Mouse (Mus musculus): ENCODE data around the gene Mrm2. TPM values are rescaled to one million over a fixed set of nuclear protein-coding genes. Genes with fewer than 3 reads are reported as not detected.
A peak's percentile ranks its signal among the peaks of the same experiment; 100 is the strongest.
"Not testable (repeated sequence)": the region's sequence is repeated elsewhere in the genome, so short reads cannot be mapped to it uniquely, and the experiment has no call there.

The Mrm2 gene
- total and polyA plus RNA-seq, 3 experiments: 10.9 to 12.5 (median 11.0) TPM

- H3K4me3 ChIP-seq: no peak overlapping the region
- TF ChIP-seq CTCF (IDR thresholded peaks at IDR 0.05) (no peak), POLR2A (IDR thresholded peaks at IDR 0.05; ENCODE audit: insufficient read depth, low read depth, low read length) (no peak), EP300 (IDR thresholded peaks at IDR 0.05; ENCODE audit: insufficient read depth, low read depth, low read length) (no peak)
- H3K79me2 ChIP-seq (replicated peaks; ENCODE audit: control insufficient read depth, insufficient read depth, low read length): peaks cover 2% of the 10 kb centered on the region; the same call in 1 of the 2 replicates
- intact Hi-C loops (cut with DNase I): no loop called here
- peaks cover 8% of the 10 kb centered on the region for H3K4me1 ChIP-seq (ENCODE audit: control insufficient read depth, insufficient read depth, low read length)
- H3K9ac ChIP-seq (ENCODE audit: low read depth, low read length): no peak overlapping the region; the same call in 1 of the 2 replicates
- no peaks in the 10 kb centered on the region for H3K27me3 ChIP-seq (ENCODE audit: control insufficient read depth, insufficient read depth, low read length)
- 46% methylated on average over 3 of the region's 3 CpGs for WGBS
- no peaks in the 10 kb centered on the region for H3K36me3 ChIP-seq (ENCODE audit: control insufficient read depth, insufficient read depth, low read length)
- no peak for DNase-seq
- H3K27ac ChIP-seq: no peak overlapping the region
These were observed 42.5 kb upstream of the Mrm2 start for GRCm38 (mm10) chr5:140374226-140374625.

DNA sequence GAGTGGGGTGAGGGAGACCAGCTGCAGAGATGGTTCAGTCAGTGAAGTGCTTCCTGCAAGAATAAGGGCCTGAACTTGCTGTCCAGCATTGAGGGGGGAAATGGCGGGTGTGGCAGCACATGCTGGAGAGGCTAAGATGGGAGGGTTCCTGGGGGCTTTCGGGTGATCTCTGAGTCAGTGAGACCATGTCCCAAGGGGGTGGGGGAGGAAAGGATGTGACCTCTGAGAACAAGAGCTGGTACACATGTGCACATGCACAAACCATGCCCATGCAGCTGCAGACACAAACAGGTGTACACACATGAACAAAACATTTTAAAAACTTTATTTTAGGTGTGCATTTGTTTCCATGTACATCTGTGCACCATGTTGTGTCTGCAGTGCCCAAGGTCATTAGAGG lies 42.0 kb upstream of the Mrm2 start:
- H3K9ac ChIP-seq (ENCODE audit: low read depth, low read length): no peak overlapping the region
- DNase-seq: no peak
- H3K36me3 ChIP-seq (ENCODE audit: control insufficient read depth, insufficient read depth, low read length): no peaks in the 10 kb centered on the region
- no peak for TF ChIP-seq CTCF (IDR thresholded peaks at IDR 0.05)
- no peak for TF ChIP-seq EP300 (IDR thresholded peaks at IDR 0.05; ENCODE audit: insufficient read depth, low read depth, low read length)
- TF ChIP-seq POLR2A (IDR thresholded peaks at IDR 0.05; ENCODE audit: insufficient read depth, low read depth, low read length): no peak
- no peak overlapping the region for H3K4me3 ChIP-seq
- intact Hi-C loops (cut with DNase I): no loop called here
- H3K79me2 ChIP-seq (replicated peaks; ENCODE audit: control insufficient read depth, insufficient read depth, low read length): peaks cover 2% of the 10 kb centered on the region; the same call in 1 of the 2 replicates
- H3K4me1 ChIP-seq (ENCODE audit: control insufficient read depth, insufficient read depth, low read length): peaks cover 8% of the 10 kb centered on the region
- H3K27me3 ChIP-seq (ENCODE audit: control insufficient read depth, insufficient read depth, low read length): no peaks in the 10 kb centered on the region
- H3K27ac ChIP-seq: no peak overlapping the region
- 54% methylated on average over 2 of the region's 2 CpGs for WGBS

DNA sequence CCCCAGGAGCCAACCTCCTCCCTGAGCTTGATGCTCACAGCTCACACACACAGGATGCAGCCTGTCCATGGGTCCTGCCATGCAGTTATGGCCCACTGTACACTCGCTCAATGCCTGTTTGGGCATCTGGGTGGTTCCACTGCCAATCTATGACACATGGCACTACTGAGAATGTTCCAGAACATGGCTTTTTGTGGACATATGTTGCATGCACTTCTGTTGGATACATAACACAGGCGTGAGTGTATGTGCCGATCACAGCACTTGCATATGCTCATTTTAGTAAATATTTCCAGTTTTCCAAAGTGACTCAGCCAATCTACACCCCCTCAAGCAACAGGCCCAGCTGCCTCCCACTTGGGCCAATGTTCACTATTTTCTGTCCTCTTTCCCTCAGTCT lies 40.0 kb upstream of the Mrm2 start:
- H3K4me1 ChIP-seq (ENCODE audit: control insufficient read depth, insufficient read depth, low read length): peaks cover 8% of the 10 kb centered on the region
- intact Hi-C loops (cut with DNase I): no loop called here

DNA sequence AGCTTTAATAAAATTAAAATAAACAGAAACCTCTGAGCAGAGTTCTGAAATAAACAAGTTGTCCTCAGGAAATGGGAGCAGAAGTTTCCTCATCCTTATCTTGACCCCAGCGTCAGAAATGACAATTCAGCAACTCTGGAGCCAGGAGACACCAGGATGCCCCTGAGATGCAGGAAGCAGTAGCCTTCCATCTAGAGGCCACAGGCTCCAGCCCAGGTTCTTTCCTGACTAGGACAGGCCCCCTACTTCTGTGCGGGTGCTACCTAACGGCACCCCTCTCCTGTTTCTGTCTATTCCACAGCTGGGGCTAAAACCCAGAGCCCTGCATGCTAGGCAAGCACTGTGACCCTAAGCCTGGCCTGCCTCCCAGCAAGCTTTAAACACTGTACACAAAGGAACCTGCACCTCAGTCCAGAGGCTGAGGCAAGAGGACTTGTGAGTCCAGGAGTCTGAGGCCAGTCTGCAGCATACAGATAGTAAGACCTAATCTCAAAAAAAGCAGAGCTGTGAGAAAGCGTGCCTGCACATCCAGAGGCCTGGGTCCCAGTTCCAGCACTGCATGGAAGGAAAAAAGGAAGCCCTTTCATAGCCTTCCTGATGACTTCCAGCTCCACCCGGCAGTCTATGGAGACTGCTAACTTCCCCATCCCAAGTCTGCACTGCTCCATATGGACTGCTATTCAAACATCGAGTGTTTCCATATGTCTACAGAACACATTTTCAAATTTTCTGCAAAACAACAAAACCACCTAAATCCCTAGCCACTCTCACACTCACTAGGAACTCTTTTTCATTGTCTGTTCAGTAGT lies 39.0 kb upstream of the Mrm2 start:
- 33% methylated on average over 6 of the region's 6 CpGs for WGBS
- intact Hi-C loops (cut with DNase I): no loop called here
- H3K27ac ChIP-seq: peak overlapping the region; percentile 45; the same call in 1 of the 2 replicates

More for the DNA sequence above, 40.0 kb upstream of the Mrm2 start:
- Histone ChIP-seq H3K27me3 (ENCODE audit: control insufficient read depth, insufficient read depth, low read length) (no peaks in the 10 kb centered on the region), H3K9ac (ENCODE audit: low read depth, low read length) (no peak overlapping the region), H3K27ac (no peak overlapping the region; the same call in 1 of the 2 replicates), H3K36me3 (ENCODE audit: control insufficient read depth, insufficient read depth, low read length) (no peaks in the 10 kb centered on the region), H3K4me3 (no peak overlapping the region), H3K79me2 (replicated peaks; ENCODE audit: control insufficient read depth, insufficient read depth, low read length) (peaks cover 3% of the 10 kb centered on the region; the same call in 1 of the 2 replicates)
- no peak for DNase-seq
- WGBS: 91% methylated on average over 3 of the region's 3 CpGs
- no peak for TF ChIP-seq POLR2A (IDR thresholded peaks at IDR 0.05; ENCODE audit: insufficient read depth, low read depth, low read length)
- no peak for TF ChIP-seq EP300 (IDR thresholded peaks at IDR 0.05; ENCODE audit: insufficient read depth, low read depth, low read length)
- TF ChIP-seq CTCF (IDR thresholded peaks at IDR 0.05): no peak

GRCm38 (mm10) chr5:140369466-140369865 lies 37.8 kb upstream of the Mrm2 start:
- WGBS: 83% methylated on average over 2 of the region's 2 CpGs
- TF ChIP-seq POLR2A (IDR thresholded peaks at IDR 0.05; ENCODE audit: insufficient read depth, low read depth, low read length) (no peak), CTCF (IDR thresholded peaks at IDR 0.05) (no peak)
- H3K27ac ChIP-seq: no peak overlapping the region
- no peaks in the 10 kb centered on the region for H3K36me3 ChIP-seq (ENCODE audit: control insufficient read depth, insufficient read depth, low read length)
- no peak overlapping the region for H3K4me3 ChIP-seq
- DNase-seq: no peak
- no peaks in the 10 kb centered on the region for H3K27me3 ChIP-seq (ENCODE audit: control insufficient read depth, insufficient read depth, low read length)
- H3K4me1 ChIP-seq (ENCODE audit: control insufficient read depth, insufficient read depth, low read length): peaks cover 8% of the 10 kb centered on the region
- intact Hi-C loops (cut with DNase I): no loop called here
- no peak overlapping the region for H3K9ac ChIP-seq (ENCODE audit: low read depth, low read length)
- peaks cover 3% of the 10 kb centered on the region; the same call in 1 of the 2 replicates for H3K79me2 ChIP-seq (replicated peaks; ENCODE audit: control insufficient read depth, insufficient read depth, low read length)

More for the DNA sequence above, 39.0 kb upstream of the Mrm2 start:
- Histone ChIP-seq H3K4me1 (ENCODE audit: control insufficient read depth, insufficient read depth, low read length) (peaks cover 8% of the 10 kb centered on the region), H3K36me3 (ENCODE audit: control insufficient read depth, insufficient read depth, low read length) (no peaks in the 10 kb centered on the region), H3K9ac (ENCODE audit: low read depth, low read length) (no peak overlapping the region), H3K27me3 (ENCODE audit: control insufficient read depth, insufficient read depth, low read length) (no peaks in the 10 kb centered on the region), H3K4me3 (no peak overlapping the region), H3K79me2 (replicated peaks; ENCODE audit: control insufficient read depth, insufficient read depth, low read length) (peaks cover 3% of the 10 kb centered on the region; the same call in 1 of the 2 replicates)
- TF ChIP-seq POLR2A (IDR thresholded peaks at IDR 0.05; ENCODE audit: insufficient read depth, low read depth, low read length) (no peak), EP300 (IDR thresholded peaks at IDR 0.05; ENCODE audit: insufficient read depth, low read depth, low read length) (no peak), CTCF (IDR thresholded peaks at IDR 0.05) (no peak)
- DNase-seq: peak; percentile 47 to 57

DNA sequence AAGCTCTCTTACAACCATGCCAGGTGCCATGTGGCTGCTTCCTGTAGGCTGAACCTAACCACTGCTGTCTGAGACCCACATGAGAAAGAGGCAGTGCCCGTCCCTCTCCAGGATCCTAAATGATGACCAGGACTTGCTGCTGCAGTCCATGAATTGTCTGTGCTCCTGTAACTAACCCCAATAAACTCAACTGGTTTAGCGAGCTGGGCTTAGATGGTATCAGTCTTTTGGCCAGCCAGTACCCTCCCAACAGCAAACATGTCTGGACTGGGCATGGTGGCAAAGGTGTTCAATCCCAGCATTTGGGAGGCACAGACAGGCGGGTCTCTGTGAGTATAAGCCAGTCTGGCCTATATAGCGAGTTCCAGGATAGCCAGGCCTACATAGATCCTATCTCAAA lies 37.2 kb upstream of the Mrm2 start:
- DNase-seq: no peak
- Histone ChIP-seq H3K27me3 (ENCODE audit: control insufficient read depth, insufficient read depth, low read length) (no peaks in the 10 kb centered on the region), H3K27ac (no peak overlapping the region), H3K4me1 (ENCODE audit: control insufficient read depth, insufficient read depth, low read length) (peaks cover 8% of the 10 kb centered on the region), H3K36me3 (ENCODE audit: control insufficient read depth, insufficient read depth, low read length) (no peaks in the 10 kb centered on the region), H3K4me3 (no peak overlapping the region), H3K79me2 (replicated peaks; ENCODE audit: control insufficient read depth, insufficient read depth, low read length) (peaks cover 1% of the 10 kb centered on the region; the same call in 1 of the 2 replicates), H3K9ac (ENCODE audit: low read depth, low read length) (no peak overlapping the region)
- WGBS: 94% methylated on average over 4 of the region's 4 CpGs
- TF ChIP-seq POLR2A (IDR thresholded peaks at IDR 0.05; ENCODE audit: insufficient read depth, low read depth, low read length) (no peak), CTCF (IDR thresholded peaks at IDR 0.05) (no peak), EP300 (IDR thresholded peaks at IDR 0.05; ENCODE audit: insufficient read depth, low read depth, low read length) (no peak)
- intact Hi-C loops (cut with DNase I): no loop called here

DNA sequence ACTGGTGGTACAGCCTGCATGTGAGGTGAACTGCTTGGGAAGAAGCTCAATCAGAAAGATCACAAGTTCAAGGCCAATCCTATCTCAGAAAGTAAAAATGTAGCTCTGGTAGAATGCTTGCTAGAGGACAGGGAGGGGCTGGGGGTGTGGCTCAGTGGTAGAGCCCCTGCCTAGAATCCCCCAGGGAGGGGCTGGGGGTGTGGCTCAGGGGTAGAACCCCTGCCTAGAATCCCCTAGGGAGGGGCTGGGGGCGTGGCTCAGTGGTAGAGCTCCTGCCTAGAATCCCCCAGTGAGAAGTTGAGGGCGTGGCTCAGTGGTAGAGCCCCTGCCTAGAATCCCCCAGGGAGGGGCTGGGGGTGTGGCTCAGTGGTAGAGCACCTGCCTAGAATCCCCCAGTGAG lies 36.4 kb upstream of the Mrm2 start:
- intact Hi-C loops (cut with DNase I); H3K9ac ChIP-seq (ENCODE audit: low read depth, low read length); H3K27me3 ChIP-seq (ENCODE audit: control insufficient read depth, insufficient read depth, low read length); H3K4me1 ChIP-seq (ENCODE audit: control insufficient read depth, insufficient read depth, low read length); H3K4me3 ChIP-seq; H3K27ac ChIP-seq; H3K36me3 ChIP-seq (ENCODE audit: control insufficient read depth, insufficient read depth, low read length); H3K79me2 ChIP-seq (replicated peaks; ENCODE audit: control insufficient read depth, insufficient read depth, low read length); DNase-seq: not testable (repeated sequence)
- 93% methylated on average over 2 of the region's 2 CpGs for WGBS
